Mouse (Mus musculus) activated CD4-positive, CD25-positive, alpha-beta regulatory T cell, adult 4 months (primary cell): ENCODE measurements around the gene Gorasp2. TPM values are rescaled to one million over a fixed set of nuclear protein-coding genes. Genes with fewer than 3 reads are reported as not detected.

Experiments
- ATAC-seq: one replicate; pipeline ENCODE4 v1.8.0; 2017
- polyA plus RNA-seq, 2 experiments: library from polyadenylated mRNA; unstranded; fragments of 100-300 nt; shearing (Covaris generic); gene quantifications; one replicate each; pipeline ENCODE4 v1.2.1; 2017

Gorasp2 gene
- polyA plus RNA-seq, 2 experiments from 2014 or later, result 44.7 to 48.2 TPM

DNA sequence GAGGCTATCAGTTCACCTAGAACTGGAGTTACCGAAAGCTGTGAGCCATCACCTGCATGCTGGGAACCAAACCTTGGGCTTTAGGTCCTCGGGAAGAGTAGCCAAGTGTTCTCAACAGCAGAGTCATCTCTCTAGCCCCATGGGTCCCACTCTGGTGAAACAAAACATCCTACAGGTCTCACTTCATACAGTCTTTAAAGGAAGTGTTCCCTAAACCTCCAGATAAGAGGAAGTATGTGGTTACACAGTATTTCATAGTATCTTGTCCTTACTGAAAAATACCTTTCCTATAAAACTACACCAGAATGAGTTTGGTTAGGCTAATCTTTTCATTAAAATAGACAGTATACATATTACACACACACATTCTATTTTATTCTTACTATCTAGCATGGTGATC, 81.2 kb downstream of the Gorasp2 start:
- no peak for ATAC-seq

DNA sequence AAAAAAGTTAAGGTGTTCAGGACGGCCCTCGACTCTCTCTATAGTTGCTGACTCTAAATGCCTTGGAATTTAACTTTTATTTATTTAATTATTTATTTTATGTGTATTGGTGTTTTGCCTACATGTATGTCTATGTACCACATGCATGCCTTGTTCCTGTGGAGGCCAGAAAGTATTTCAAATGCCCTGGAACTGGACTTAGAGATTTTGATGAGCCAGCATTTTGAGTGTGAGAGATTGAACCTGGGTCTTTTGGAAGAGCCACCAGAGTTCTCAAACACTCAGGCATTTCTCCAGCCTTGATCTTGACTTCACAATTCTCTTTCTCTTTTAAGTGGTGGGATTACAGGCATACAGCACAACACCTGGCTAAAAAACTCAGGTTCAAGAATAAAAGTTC, 90.3 kb downstream of the Gorasp2 start:
- no peak for ATAC-seq

DNA sequence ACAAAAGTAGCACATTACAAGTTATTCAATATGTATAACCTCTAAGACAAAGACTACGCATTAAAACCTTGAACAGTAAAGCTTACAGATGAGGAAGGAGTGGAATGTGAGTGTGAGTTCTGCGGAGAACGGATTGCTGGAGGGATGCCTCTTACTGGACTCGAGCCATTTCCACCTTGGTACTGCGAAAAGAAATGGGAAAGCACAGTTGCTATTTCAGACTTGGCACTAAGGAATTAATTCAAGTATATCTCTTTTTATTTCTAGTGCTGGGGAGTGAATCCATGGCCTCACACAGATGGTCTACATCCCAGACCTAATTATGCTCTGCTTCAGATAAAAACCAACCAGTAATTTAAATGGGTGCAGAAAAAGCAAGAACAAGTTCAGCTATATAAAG, 90.8 kb downstream of the Gorasp2 start:
- ATAC-seq, result no peak

Other genes with a start within 250 kb of the Gorasp2 start
- not detected for gene Sp5, start 186.7 kb upstream of the Gorasp2 start, polyA plus RNA-seq
- not detected for gene Erich2, start 152.8 kb upstream of the Gorasp2 start, polyA plus RNA-seq
- under 1 TPM in 1 of 2 experiments, not detected in 1; 0.21 TPM for gene Gad1, start 108.5 kb upstream of the Gorasp2 start, polyA plus RNA-seq
- not detected for gene Gm26558, start 532 bp downstream of the Gorasp2 start, polyA plus RNA-seq
- 10 to 100 TPM; 32.6 to 42.9 TPM for gene Tlk1, start 164.2 kb downstream of the Gorasp2 start, polyA plus RNA-seq